Mouse (Mus musculus) cerebellum, adult 2 months (tissue): ENCODE measurements around the gene Ylpm1.
A peak's percentile ranks its signal among the peaks of the same experiment; 100 is the strongest.

ENCODE experiments used
- CTCF ChIP-seq: fragments of 200-500 bp; IDR thresholded peaks from 2 replicates; pipeline ENCODE4 v1.5.1; 2011; ENCODE audit warnings: low read depth, mild to moderate bottlenecking, control low read depth, low read length, moderate library complexity, borderline replicate concordance; ENCODE audit not compliant: insufficient read depth
- POLR2A ChIP-seq: fragments of 200-500 bp; IDR thresholded peaks from 2 replicates; pipeline ENCODE4 v1.6.1; 2011; ENCODE audit warnings: low read length, control low read depth, borderline replicate concordance; ENCODE audit not compliant: insufficient read depth

- TF ChIP-seq CTCF (peak; percentile 60; the same call in 1 of the 2 replicates), POLR2A (peak; percentile 89)
These were observed at the start of gene Ylpm1 for GRCm38 (mm10) chr12:84996083-84996496.
